Mouse (Mus musculus) hematopoietic multipotent progenitor cell, adult 10-12 weeks (in vitro differentiated cells): Measurements from ENCODE around the gene Gmeb2. TPM values are rescaled to one million over a fixed set of nuclear protein-coding genes. Genes with fewer than 3 reads are reported as not detected.

Experiments
- polyA plus RNA-seq: library from polyadenylated mRNA; stranded (reverse); fragments of >175 nt; gene quantifications from 2 replicates; pipeline ENCODE4 v1.2.3, GENCODE M21; 2012; ENCODE audit warnings: low replicate concordance

The Gmeb2 gene
- polyA plus RNA-seq = 26.1 and 30.2 TPM in 2 replicates

GRCm38 (mm10) chr2:181287958-181288350 is at the start of gene Gmeb2:
TSS of gene Gmeb2 (minus strand) at chr2:181288035.

GRCm38 (mm10) chr2:181319248-181320102 is 31.6 kb upstream of the Gmeb2 start, which contains the start of gene Rtel1:
TSS of gene Rtel1 (plus strand) at chr2:181319739.

GRCm38 (mm10) chr2:181314080-181314810 is 26.4 kb upstream of the Gmeb2 start, which contains the start of gene Stmn3:
TSS of gene Stmn3 (minus strand) at chr2:181314500.

GRCm38 (mm10) chr2:181241602-181242313 is 46.1 kb downstream of the Gmeb2 start, which contains the start of gene Helz2:
TSS of gene Helz2 (minus strand) at chr2:181242027.

GRCm38 (mm10) chr2:181219538-181220216 is 68.2 kb downstream of the Gmeb2 start, which contains the start of gene Fndc11:
TSS of gene Fndc11 (plus strand) at chr2:181220013.

GRCm38 (mm10) chr2:181213021-181213445 is 74.8 kb downstream of the Gmeb2 start, which contains the start of gene Srms:
TSS of gene Srms (minus strand) at chr2:181213185.

GRCm38 (mm10) chr2:181202422-181202821 is 85.4 kb downstream of the Gmeb2 start, which contains the start of gene Ptk6:
TSS of gene Ptk6 (minus strand) at chr2:181202789.

Other genes with a start within 250 kb of the Gmeb2 start
- not detected in 2 replicates for gene Chrna4, start 244.5 kb downstream of the Gmeb2 start, polyA plus RNA-seq
- gene Kcnq2, start 152.7 kb downstream of the Gmeb2 start, polyA plus RNA-seq = not detected in 2 replicates
- gene Eef1a2, start 131.0 kb downstream of the Gmeb2 start, polyA plus RNA-seq = not detected in 2 replicates
- gene Ppdpf, start 100.8 kb downstream of the Gmeb2 start, polyA plus RNA-seq = 459 and 1,010 TPM in 2 replicates
- 0.06 and 0.08 TPM in 2 replicates for gene Ptk6, start 85.2 kb downstream of the Gmeb2 start, polyA plus RNA-seq
- 0.58 and 2.5 TPM in 2 replicates for gene Srms, start 74.8 kb downstream of the Gmeb2 start, polyA plus RNA-seq
- gene Fndc11, start 68.0 kb downstream of the Gmeb2 start, polyA plus RNA-seq = 1.9 and 3.0 TPM in 2 replicates
- 66.7 and 97.7 TPM in 2 replicates for gene Helz2, start 46.0 kb downstream of the Gmeb2 start, polyA plus RNA-seq
- gene Stmn3, start 26.5 kb upstream of the Gmeb2 start, polyA plus RNA-seq = 0.20 TPM in 1 of 2 replicates, not detected in the other
- gene Rtel1, start 31.7 kb upstream of the Gmeb2 start, polyA plus RNA-seq = 9.2 and 18.9 TPM in 2 replicates
- gene Zgpat, start 76.9 kb upstream of the Gmeb2 start, polyA plus RNA-seq = 46.2 and 56.1 TPM in 2 replicates
- gene Arfrp1, start 77.4 kb upstream of the Gmeb2 start, polyA plus RNA-seq = 22.8 and 30.5 TPM in 2 replicates
- 123 and 175 TPM in 2 replicates for gene Lime1, start 92.0 kb upstream of the Gmeb2 start, polyA plus RNA-seq
- 2.7 TPM in 2 replicates for gene Zbtb46, start 171.4 kb upstream of the Gmeb2 start, polyA plus RNA-seq
- gene Abhd16b, start 205.2 kb upstream of the Gmeb2 start, polyA plus RNA-seq = 0.08 and 0.12 TPM in 2 replicates
- 4.3 and 46.6 TPM in 2 replicates for gene Tpd52l2, start 209.1 kb upstream of the Gmeb2 start, polyA plus RNA-seq
- gene Dnajc5, start 232.4 kb upstream of the Gmeb2 start, polyA plus RNA-seq = 38.7 and 70.5 TPM in 2 replicates